Mouse (Mus musculus) heart, adult 2 months (tissue): ENCODE results near the gene Kmt5c. TPM values are rescaled to one million over a fixed set of nuclear protein-coding genes. Genes with fewer than 3 reads are reported as not detected.

Experiments used
- DNase-seq, 2 experiments: peaks; one replicate each; pipeline ENCODE4 v3.0.0; 2021
- H3K27ac ChIP-seq: fragments of 200-600 bp; 2 replicates; pipeline ENCODE4 v1.8.1; 2022
- H3K27me3 ChIP-seq: fragments of 200-500 bp; 2 replicates; pipeline ENCODE4 v1.6.1; 2012; ENCODE audit warnings: mild to moderate bottlenecking, low read length, inconsistent platforms, mixed read lengths; ENCODE audit not compliant: control insufficient read depth, insufficient read depth
- H3K36me3 ChIP-seq: fragments of 200-500 bp; 2 replicates; pipeline ENCODE4 v1.6.1; 2012; ENCODE audit warnings: low read length, inconsistent platforms; ENCODE audit not compliant: control insufficient read depth, insufficient read depth
- H3K4me1 ChIP-seq: fragments of 200-500 bp; 2 replicates; pipeline ENCODE4 v1.6.1; 2011; ENCODE audit warnings: low read length; ENCODE audit not compliant: control insufficient read depth, insufficient read depth
- H3K4me3 ChIP-seq: fragments of 200-600 bp; 2 replicates; pipeline ENCODE4 v1.8.1; 2022
- H3K79me2 ChIP-seq: fragments of 200-500 bp; replicated peaks from 2 replicates; pipeline ENCODE4 v1.6.1; 2012; ENCODE audit warnings: mild to moderate bottlenecking, inconsistent platforms, low read length, moderate library complexity, mixed read lengths; ENCODE audit not compliant: control insufficient read depth, insufficient read depth
- H3K9ac ChIP-seq: fragments of 200-500 bp; 2 replicates; pipeline ENCODE4 v1.6.1; 2012; ENCODE audit warnings: low read depth, mild to moderate bottlenecking, control low read depth, inconsistent platforms, low read length, mixed read lengths
- CTCF ChIP-seq: fragments of 200-600 bp; IDR thresholded peaks from 2 replicates; pipeline ENCODE4 v1.8.1; 2022; ENCODE audit warnings: antibody characterized with exemption, mild to moderate bottlenecking, moderate library complexity
- EP300 ChIP-seq: fragments of 200-500 bp; IDR thresholded peaks from 2 replicates; pipeline ENCODE4 v1.6.1; 2011; ENCODE audit warnings: low read depth, low read length, control low read depth; ENCODE audit not compliant: insufficient read depth
- POLR2A ChIP-seq: fragments of 200-500 bp; IDR thresholded peaks from 2 replicates; pipeline ENCODE4 v1.6.1; 2011; ENCODE audit warnings: mild to moderate bottlenecking, low read depth, low read length, control low read depth; ENCODE audit not compliant: insufficient read depth
- WGBS: fragments of 180-500 bp; shearing (Covaris S2); methylation state at CpG from one replicate; pipeline ENCODE4 v1.1.7; 2018; 5-methylcytosine and 5-hydroxymethylcytosine counted together
- intact Hi-C: fragments of 180-260 bp; cut with DNase I; formaldehyde crosslinking; loops from one replicate; pipeline ENCODE4 v1.15.1; 2025
- polyA plus RNA-seq: library from polyadenylated mRNA; depleted of rRNA; stranded (reverse); fragments of >200 nt; gene quantifications from 2 replicates; pipeline ENCODE4 v1.2.3, GENCODE M21; 2012; rRNA removed
- total RNA-seq, 2 experiments: library from RNA; stranded (reverse); gene quantifications; 2 replicates each; pipeline ENCODE4 v1.2.3; 2021

Gene Kmt5c
- total and polyA plus RNA-seq, 3 experiments = 8.5 to 36.4 (median 11.2) TPM

DNA sequence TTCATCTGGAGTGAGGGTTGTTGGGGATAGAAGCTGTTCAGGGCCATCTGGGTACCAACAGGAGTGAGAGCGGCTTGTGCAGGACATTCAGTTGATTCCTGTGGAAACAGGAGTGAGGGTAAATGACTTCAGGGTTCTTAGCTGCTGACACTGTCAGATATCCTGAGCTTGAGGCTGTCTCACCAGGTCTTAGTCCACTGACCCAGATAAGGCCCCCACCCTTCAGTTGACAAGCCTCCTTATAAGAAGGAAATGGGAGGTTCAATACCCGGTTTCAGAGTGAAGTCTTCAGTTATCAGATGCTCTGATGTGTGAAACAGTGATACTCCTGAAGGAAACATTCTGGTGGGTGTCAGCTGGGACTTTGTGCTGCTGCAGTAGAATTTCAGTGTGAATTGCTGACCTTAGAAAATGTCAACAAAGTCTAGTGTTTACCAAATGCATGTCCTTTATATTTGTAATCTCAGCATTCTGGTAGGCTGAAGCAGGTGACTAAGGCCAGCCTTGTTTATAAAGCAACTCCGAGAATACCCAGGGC is 54.8 kb downstream of the Kmt5c start:
- H3K27ac ChIP-seq = no peak overlapping the region
- WGBS = 67% methylated on average over 3 of the region's 3 CpGs
- H3K79me2 ChIP-seq = no peaks in the 10 kb centered on the region
- H3K27me3 ChIP-seq = no peaks in the 10 kb centered on the region
- no peak overlapping the region for H3K9ac ChIP-seq
- no peak for TF ChIP-seq EP300
- TF ChIP-seq POLR2A = no peak
- intact Hi-C loops = loop anchor here (5.0 to 10.0 kb wide), 4 partner anchors 107 to 660 kb away; partner anchors contain the start of genes Hspbp1, Leng8 and Ppp6r1
- DNase-seq = no peak
- no peaks in the 10 kb centered on the region; the same call in 1 of the 2 replicates for H3K4me1 ChIP-seq
- peaks cover 2% of the 10 kb centered on the region; the same call in 1 of the 2 replicates for H3K36me3 ChIP-seq
- H3K4me3 ChIP-seq = no peak overlapping the region

DNA sequence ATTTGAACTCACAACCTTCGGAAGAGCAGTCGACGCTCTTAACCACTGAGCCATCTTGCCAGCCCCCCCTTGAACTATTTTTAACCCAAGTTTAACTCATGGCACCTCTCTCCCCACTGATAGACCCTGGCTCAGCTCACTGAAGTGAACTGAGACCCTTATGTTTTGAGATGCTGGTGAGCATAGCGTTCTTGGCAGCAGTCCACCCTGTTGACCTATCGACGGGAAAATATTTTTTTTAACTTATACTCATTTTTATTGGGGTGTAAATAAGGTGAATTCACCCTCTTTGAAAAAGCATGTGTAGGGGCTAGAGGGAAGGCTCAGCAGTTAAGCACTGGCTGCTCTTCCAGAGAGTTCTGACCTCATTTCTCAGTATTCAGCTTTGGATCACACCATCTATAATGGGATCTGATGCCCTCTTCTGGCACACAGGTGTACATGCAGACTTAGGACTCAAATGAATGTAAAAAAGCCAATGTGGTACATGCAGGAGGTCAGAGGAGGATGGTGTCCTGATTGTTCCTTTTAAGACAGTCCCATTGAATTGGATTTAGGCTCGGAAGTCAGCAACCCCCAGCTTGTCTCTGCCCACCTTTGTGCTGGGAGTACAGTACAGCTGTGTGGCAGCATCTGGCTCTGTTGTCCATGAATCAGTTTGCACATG is 56.0 kb downstream of the Kmt5c start:
- 58% methylated on average over 7 of the region's 7 CpGs for WGBS
- Histone ChIP-seq H3K36me3 (peaks cover 2% of the 10 kb centered on the region; the same call in 1 of the 2 replicates), H3K9ac (no peak overlapping the region), H3K79me2 (no peaks in the 10 kb centered on the region), H3K4me1 (no peaks in the 10 kb centered on the region; the same call in 1 of the 2 replicates), H3K27me3 (no peaks in the 10 kb centered on the region), H3K27ac (no peak overlapping the region), H3K4me3 (no peak overlapping the region)
- DNase-seq = no peak
- no peak for TF ChIP-seq POLR2A
- no peak for TF ChIP-seq EP300
- TF ChIP-seq CTCF = peak; percentile 81
- intact Hi-C loops = loop anchor here (10.0 kb wide), 2 partner anchors 141 to 661 kb away; partner anchors contain the start of genes Leng8 and Ppp6r1

Other genes starting within 250 kb of the Kmt5c start
- gene Ppp1r12c, start 238.4 kb upstream of the Kmt5c start, total RNA-seq = 10 to 100 TPM; 62.4 to 67.1 TPM
- 47.0 and 53.2 TPM in 2 replicates for gene Ppp1r12c, start 238.4 kb upstream of the Kmt5c start, polyA plus RNA-seq
- 10 to 100 TPM; 15.6 to 19.7 TPM for gene Tnnt1, start 223.7 kb upstream of the Kmt5c start, total RNA-seq
- 9.2 and 12.1 TPM in 2 replicates for gene Tnnt1, start 223.7 kb upstream of the Kmt5c start, polyA plus RNA-seq
- gene Tnni3, start 215.9 kb upstream of the Kmt5c start, total RNA-seq = over 10,000 TPM in 1 of 2 experiments, 1,000 to 10,000 TPM in 1; 9,834 to 11,008 TPM
- gene Tnni3, start 215.9 kb upstream of the Kmt5c start, polyA plus RNA-seq = 13,898 and 21,553 TPM in 2 replicates
- gene Dnaaf3, start 207.7 kb upstream of the Kmt5c start, total RNA-seq = 1 to 10 TPM; 2.3 to 2.7 TPM
- gene Dnaaf3, start 207.7 kb upstream of the Kmt5c start, polyA plus RNA-seq = 12.4 and 13.2 TPM in 2 replicates
- gene Syt5, start 192.6 kb upstream of the Kmt5c start, total RNA-seq = under 1 TPM; 0.39 to 0.86 TPM
- gene Syt5, start 192.6 kb upstream of the Kmt5c start, polyA plus RNA-seq = 0.79 and 2.4 TPM in 2 replicates
- gene Ptprh, start 136.1 kb upstream of the Kmt5c start, total RNA-seq = not detected
- 0.03 and 0.06 TPM in 2 replicates for gene Ptprh, start 136.1 kb upstream of the Kmt5c start, polyA plus RNA-seq
- 1 to 10 TPM; 4.2 to 5.3 TPM for gene Tmem86b, start 108.7 kb upstream of the Kmt5c start, total RNA-seq
- 12.8 and 19.2 TPM in 2 replicates for gene Tmem86b, start 108.7 kb upstream of the Kmt5c start, polyA plus RNA-seq
- gene Ppp6r1, start 81.1 kb upstream of the Kmt5c start, total RNA-seq = 10 to 100 TPM; 67.6 to 71.9 TPM
- gene Ppp6r1, start 81.1 kb upstream of the Kmt5c start, polyA plus RNA-seq = 67.1 and 89.9 TPM in 2 replicates
- gene Hspbp1, start 55.0 kb upstream of the Kmt5c start, total RNA-seq = 10 to 100 TPM; 31.9 to 35.0 TPM
- gene Hspbp1, start 55.0 kb upstream of the Kmt5c start, polyA plus RNA-seq = 27.0 and 29.7 TPM in 2 replicates
- gene Brsk1, start 49.5 kb upstream of the Kmt5c start, total RNA-seq = 1 to 10 TPM in 1 of 2 experiments, under 1 TPM in 1; 0.89 to 1.5 TPM
- gene Brsk1, start 49.5 kb upstream of the Kmt5c start, polyA plus RNA-seq = 1.7 and 2.2 TPM in 2 replicates
- gene Tmem150b, start 14.9 kb upstream of the Kmt5c start, total RNA-seq = not detected
- gene Tmem150b, start 14.9 kb upstream of the Kmt5c start, polyA plus RNA-seq = 0.16 and 0.59 TPM in 2 replicates
- gene Cox6b2, start 13.0 kb downstream of the Kmt5c start, total RNA-seq = 1 to 10 TPM; 1.7 to 3.5 TPM
- gene Cox6b2, start 13.0 kb downstream of the Kmt5c start, polyA plus RNA-seq = 7.7 and 8.6 TPM in 2 replicates
- gene Fam71e2, start 31.2 kb downstream of the Kmt5c start, total RNA-seq = not detected
- 0.09 and 0.35 TPM in 2 replicates for gene Fam71e2, start 31.2 kb downstream of the Kmt5c start, polyA plus RNA-seq
- not detected for gene Il11, start 42.7 kb downstream of the Kmt5c start, total RNA-seq
- 0.15 TPM in 1 of 2 replicates, not detected in the other for gene Il11, start 42.7 kb downstream of the Kmt5c start, polyA plus RNA-seq
- gene Tmem190, start 42.8 kb downstream of the Kmt5c start, total RNA-seq = not detected
- 0.29 TPM in 1 of 2 replicates, not detected in the other for gene Tmem190, start 42.8 kb downstream of the Kmt5c start, polyA plus RNA-seq
- gene Tmem238, start 49.5 kb downstream of the Kmt5c start, total RNA-seq = 1 to 10 TPM; 5.3 to 5.4 TPM
- 2.2 and 4.3 TPM in 2 replicates for gene Tmem238, start 49.5 kb downstream of the Kmt5c start, polyA plus RNA-seq
- 100 to 1,000 TPM; 492 to 575 TPM for gene Rpl28, start 52.8 kb downstream of the Kmt5c start, total RNA-seq
- 135 and 202 TPM in 2 replicates for gene Rpl28, start 52.8 kb downstream of the Kmt5c start, polyA plus RNA-seq
- gene Ube2s, start 72.5 kb downstream of the Kmt5c start, total RNA-seq = 10 to 100 TPM; 85.1 to 99.1 TPM
- 167 and 265 TPM in 2 replicates for gene Ube2s, start 72.5 kb downstream of the Kmt5c start, polyA plus RNA-seq
- under 1 TPM in 1 of 2 experiments, not detected in 1; 0.07 TPM for gene Shisa7, start 104.6 kb downstream of the Kmt5c start, total RNA-seq
- 0.09 and 0.12 TPM in 2 replicates for gene Shisa7, start 104.6 kb downstream of the Kmt5c start, polyA plus RNA-seq
- 1 to 10 TPM; 3.5 to 3.8 TPM for gene Isoc2b, start 130.1 kb downstream of the Kmt5c start, total RNA-seq
- gene Isoc2b, start 130.1 kb downstream of the Kmt5c start, polyA plus RNA-seq = 10.0 and 10.3 TPM in 2 replicates
- gene Isoc2a, start 137.0 kb downstream of the Kmt5c start, total RNA-seq = 10 to 100 TPM; 48.9 to 55.5 TPM
- gene Isoc2a, start 137.0 kb downstream of the Kmt5c start, polyA plus RNA-seq = 29.3 and 30.6 TPM in 2 replicates
- under 1 TPM in 1 of 2 experiments, not detected in 1; 0.18 TPM for gene Gm36210, start 166.4 kb downstream of the Kmt5c start, total RNA-seq
- gene Gm36210, start 166.4 kb downstream of the Kmt5c start, polyA plus RNA-seq = 0.20 and 0.29 TPM in 2 replicates
- 1 to 10 TPM; 6.8 to 9.4 TPM for gene Zfp628, start 175.1 kb downstream of the Kmt5c start, total RNA-seq
- gene Zfp628, start 175.1 kb downstream of the Kmt5c start, polyA plus RNA-seq = 6.1 and 7.5 TPM in 2 replicates
- 1 to 10 TPM; 5.6 to 5.8 TPM for gene Nat14, start 181.9 kb downstream of the Kmt5c start, total RNA-seq
- gene Nat14, start 181.9 kb downstream of the Kmt5c start, polyA plus RNA-seq = 3.5 TPM in 2 replicates
- gene Ssc5d, start 185.7 kb downstream of the Kmt5c start, total RNA-seq = 1 to 10 TPM; 1.7 to 2.9 TPM
- gene Ssc5d, start 185.7 kb downstream of the Kmt5c start, polyA plus RNA-seq = 5.9 and 6.4 TPM in 2 replicates
- 10 to 100 TPM; 26.5 to 35.6 TPM for gene Sbk2, start 224.3 kb downstream of the Kmt5c start, total RNA-seq
- 85.0 and 119 TPM in 2 replicates for gene Sbk2, start 224.3 kb downstream of the Kmt5c start, polyA plus RNA-seq
- gene Sbk3, start 231.1 kb downstream of the Kmt5c start, total RNA-seq = 10 to 100 TPM; 39.4 to 46.1 TPM
- gene Sbk3, start 231.1 kb downstream of the Kmt5c start, polyA plus RNA-seq = 66.1 and 72.5 TPM in 2 replicates